ENCODE assay signal across 3 mouse cellular contexts in genomic region chr4:16225046-16225445, GRCm38 (mm10).
DNase-seq lines count a peak whose midpoint lies in the region; ATAC-seq and TF ChIP-seq lines count a peak whose summit lies in the region.
"Not testable (repeated sequence)": the region's sequence is repeated elsewhere in the genome, so short reads cannot be mapped to it uniquely, and the experiment has no call there.

No protein-coding gene starts in this region.

- not testable (repeated sequence) for TF ChIP-seq CTCF in Patski (IDR thresholded peaks at IDR 0.05)

- in situ Hi-C loops in Patski (cut with MboI; ENCODE audit: low pct_unique_long_range_greater_than_20kb): not testable (repeated sequence)

- ATAC-seq in Patski: peak; percentile 80

- POLR2A ChIA-PET in Patski (lab: Charles Lee): not testable (repeated sequence)

- CTCF ChIA-PET in Patski (lab: Charles Lee): not testable (repeated sequence)

- not testable (repeated sequence) for DNase-seq in Patski (ENCODE audit: low read depth, low spot score)
- peak; percentile 14 for DNase-seq in ZHBTc4 (ENCODE audit: low read depth, low spot score)
- peak; percentile 70 for DNase-seq in heart, adult 11 months

- not testable (repeated sequence) for H3K27me3 ChIP-seq in Patski
